ENCODE assay signal across 8 mouse cellular contexts in the genomic region with DNA sequence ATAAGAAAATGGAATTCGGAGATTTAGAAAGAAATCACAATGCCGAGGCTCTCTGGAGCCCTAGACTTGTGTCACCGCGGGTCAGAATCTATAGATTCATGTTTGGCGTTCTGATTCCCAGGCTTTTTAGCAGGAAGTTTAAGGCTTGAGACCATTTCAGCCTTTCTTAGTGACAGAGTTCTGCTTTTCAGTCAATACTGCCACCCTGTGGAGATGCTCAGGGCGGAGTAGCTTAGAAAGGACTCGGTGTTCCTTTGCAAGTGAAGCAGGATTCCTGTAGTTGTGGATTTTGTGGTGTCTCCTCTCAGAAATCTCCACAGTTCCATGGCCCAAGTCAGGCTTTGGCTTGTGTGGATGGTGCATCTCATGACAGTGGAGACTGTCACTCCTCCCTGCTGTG. TPM values are rescaled to one million over a fixed set of nuclear protein-coding genes. Genes with fewer than 3 reads are reported as not detected.
DNase-seq lines count a peak whose midpoint lies in the region; ATAC-seq and TF ChIP-seq lines count a peak whose summit lies in the region.

No protein-coding gene starts in this region.

- H3K4me2 ChIP-seq in hindbrain, embryonic 11.5 days (replicated peaks; ENCODE audit: low read depth, low read length), result no peak overlapping the region
- H3K4me2 ChIP-seq in hindbrain, embryonic 13.5 days, result no peak overlapping the region
- H3K4me2 ChIP-seq in embryonic facial prominence, embryonic 11.5 days (ENCODE audit: low read depth, low read length), result no peak overlapping the region
- no peak overlapping the region for H3K4me2 ChIP-seq in limb, embryonic 14.5 days (replicated peaks; ENCODE audit: low read depth, low read length, severe bottlenecking)
- H3K4me2 ChIP-seq in stomach, postnatal 0 days (replicated peaks; ENCODE audit: low read depth), result no peak overlapping the region

- no peak for TF ChIP-seq EP300 in stomach, postnatal 0 days (optimal IDR thresholded peaks at IDR 0.05)

- DNase-seq in hindbrain, embryonic 11.5 days (ENCODE audit: low spot score), result peak; percentile 63
- peak; percentile 59 for DNase-seq in 416B (ENCODE audit: low read depth)
- peak; percentile 82 for DNase-seq in MN1 (ENCODE audit: low spot score)
- peak; percentile 78 for DNase-seq in embryonic facial prominence, embryonic 11.5 days (ENCODE audit: low spot score)
- peak; percentile 74 for DNase-seq in limb, embryonic 14.5 days (ENCODE audit: low spot score)
- peak; percentile 69 for DNase-seq in stomach, postnatal 0 days (ENCODE audit: low spot score)
- no peak for DNase-seq in spleen, adult 12 weeks (ENCODE audit: low spot score)

- no peak for TF ChIP-seq POLR2A in limb, embryonic 14.5 days (IDR thresholded peaks at IDR 0.05; ENCODE audit: borderline replicate concordance, extremely low read depth, insufficient read depth, insufficient read length)

- no peaks in the 10 kb centered on the region for H3K9me3 ChIP-seq in hindbrain, embryonic 11.5 days (ENCODE audit: control insufficient read depth, low read length)
- H3K9me3 ChIP-seq in hindbrain, embryonic 13.5 days, result no peaks in the 10 kb centered on the region
- H3K9me3 ChIP-seq in embryonic facial prominence, embryonic 11.5 days (replicated peaks; ENCODE audit: control insufficient read depth, low read length), result no peaks in the 10 kb centered on the region
- H3K9me3 ChIP-seq in limb, embryonic 14.5 days (ENCODE audit: control insufficient read depth, low read length), result no peaks in the 10 kb centered on the region
- no peaks in the 10 kb centered on the region for H3K9me3 ChIP-seq in stomach, postnatal 0 days (ENCODE audit: control insufficient read depth, low read length)

- H3K9ac ChIP-seq in hindbrain, embryonic 11.5 days (ENCODE audit: low read depth, low read length), result no peak overlapping the region
- no peak overlapping the region for H3K9ac ChIP-seq in hindbrain, embryonic 13.5 days
- no peak overlapping the region for H3K9ac ChIP-seq in embryonic facial prominence, embryonic 11.5 days (replicated peaks; ENCODE audit: low read length)
- no peak overlapping the region for H3K9ac ChIP-seq in limb, embryonic 14.5 days (ENCODE audit: low read depth, low read length, severe bottlenecking)
- H3K9ac ChIP-seq in stomach, postnatal 0 days (ENCODE audit: low read length), result no peak overlapping the region

- peaks cover 5% of the 10 kb centered on the region for H3K27me3 ChIP-seq in hindbrain, embryonic 11.5 days (ENCODE audit: control insufficient read depth, insufficient read depth, low read length)
- peaks cover 85% of the 10 kb centered on the region for H3K27me3 ChIP-seq in hindbrain, embryonic 13.5 days
- H3K27me3 ChIP-seq in embryonic facial prominence, embryonic 11.5 days (ENCODE audit: control insufficient read depth, insufficient read depth, low read length), result peaks cover 9% of the 10 kb centered on the region
- peaks cover 16% of the 10 kb centered on the region for H3K27me3 ChIP-seq in limb, embryonic 14.5 days (ENCODE audit: control insufficient read depth, insufficient read depth, low read length)
- no peaks in the 10 kb centered on the region; the same call in 1 of the 2 replicates for H3K27me3 ChIP-seq in stomach, postnatal 0 days (ENCODE audit: control insufficient read depth, insufficient read depth, low read length)

- no peaks in the 10 kb centered on the region for H3K4me1 ChIP-seq in hindbrain, embryonic 11.5 days (replicated peaks; ENCODE audit: control insufficient read depth, insufficient read depth, low read length)
- H3K4me1 ChIP-seq in hindbrain, embryonic 13.5 days (replicated peaks), result no peaks in the 10 kb centered on the region
- H3K4me1 ChIP-seq in embryonic facial prominence, embryonic 11.5 days (ENCODE audit: control insufficient read depth, insufficient read depth, low read length), result no peaks in the 10 kb centered on the region
- H3K4me1 ChIP-seq in limb, embryonic 14.5 days (ENCODE audit: control insufficient read depth, insufficient read depth, low read length), result no peaks in the 10 kb centered on the region
- no peaks in the 10 kb centered on the region for H3K4me1 ChIP-seq in stomach, postnatal 0 days (replicated peaks; ENCODE audit: control insufficient read depth, insufficient read depth)

- no peak overlapping the region for H3K4me3 ChIP-seq in hindbrain, embryonic 11.5 days (ENCODE audit: low read depth, low read length)
- no peak overlapping the region for H3K4me3 ChIP-seq in hindbrain, embryonic 13.5 days
- no peak overlapping the region for H3K4me3 ChIP-seq in embryonic facial prominence, embryonic 11.5 days (ENCODE audit: low read depth, low read length)
- no peak overlapping the region for H3K4me3 ChIP-seq in limb, embryonic 14.5 days (replicated peaks; ENCODE audit: low read length)
- no peak overlapping the region for H3K4me3 ChIP-seq in stomach, postnatal 0 days (ENCODE audit: low read depth, low read length)

- TF ChIP-seq CTCF in stomach, postnatal 0 days (IDR thresholded peaks at IDR 0.05; ENCODE audit: low read depth), result peak; percentile 93

- no peaks in the 10 kb centered on the region for H3K36me3 ChIP-seq in hindbrain, embryonic 11.5 days (ENCODE audit: control insufficient read depth, insufficient read depth, low read length)
- H3K36me3 ChIP-seq in hindbrain, embryonic 13.5 days, result no peaks in the 10 kb centered on the region
- H3K36me3 ChIP-seq in embryonic facial prominence, embryonic 11.5 days (replicated peaks; ENCODE audit: control insufficient read depth, insufficient read depth, low read depth, low read length), result no peaks in the 10 kb centered on the region
- no peaks in the 10 kb centered on the region for H3K36me3 ChIP-seq in limb, embryonic 14.5 days (ENCODE audit: control insufficient read depth, insufficient read depth, low read length)
- no peaks in the 10 kb centered on the region for H3K36me3 ChIP-seq in stomach, postnatal 0 days (ENCODE audit: control insufficient read depth, insufficient read depth, low read length)

- no peak for ATAC-seq in hindbrain, embryonic 11.5 days (ENCODE audit: low FRiP score)
- no peak for ATAC-seq in hindbrain, embryonic 13.5 days (ENCODE audit: low FRiP score)
- ATAC-seq in embryonic facial prominence, embryonic 11.5 days (replicated peaks; ENCODE audit: insufficient number of reproducible peaks, low FRiP score, low TSS enrichment, low read depth), result no peak
- no peak for ATAC-seq in limb, embryonic 14.5 days (ENCODE audit: low FRiP score, low read depth)
- ATAC-seq in stomach, postnatal 0 days (ENCODE audit: low FRiP score, low TSS enrichment), result no peak

- no peak overlapping the region for H3K27ac ChIP-seq in hindbrain, embryonic 11.5 days (ENCODE audit: low read depth, low read length)
- no peak overlapping the region for H3K27ac ChIP-seq in hindbrain, embryonic 13.5 days
- no peak overlapping the region for H3K27ac ChIP-seq in embryonic facial prominence, embryonic 11.5 days (replicated peaks; ENCODE audit: low read depth, low read length)
- H3K27ac ChIP-seq in limb, embryonic 14.5 days (replicated peaks; ENCODE audit: low read depth, low read length), result no peak overlapping the region
- no peak overlapping the region for H3K27ac ChIP-seq in stomach, postnatal 0 days (replicated peaks)

- WGBS in hindbrain, embryonic 11.5 days, result 26% methylated on average over 7 of the region's 7 CpGs
- WGBS in hindbrain, embryonic 13.5 days, result 20% methylated on average over 7 of the region's 7 CpGs
- 23% methylated on average over 7 of the region's 7 CpGs for WGBS in embryonic facial prominence, embryonic 11.5 days
- 19% methylated on average over 7 of the region's 7 CpGs for WGBS in limb, embryonic 14.5 days
- WGBS in stomach, postnatal 0 days, result 17% methylated on average over 7 of the region's 7 CpGs

RNA-seq across cellular contexts. Expression of a gene that starts 7.4 kb away (rescaled TPM):
- polyA plus RNA-seq in hindbrain, embryonic 11.5 days (2014; fragmentation: Nextera tagmentation; extraction: Ambion mirVana), result 3.9 and 4.0 TPM in 2 replicates
- polyA plus RNA-seq in hindbrain, embryonic 13.5 days (2015; fragmentation: Nextera tagmentation; extraction: Ambion mirVana), result 1.4 and 4.1 TPM in 2 replicates
- polyA plus RNA-seq in embryonic facial prominence, embryonic 11.5 days (2014; fragmentation: Nextera tagmentation; extraction: Ambion mirVana), result 0.39 and 0.77 TPM in 2 replicates
- 1.2 TPM in 2 replicates for polyA plus RNA-seq in limb, embryonic 14.5 days (2012; rRNA removed)
- polyA plus RNA-seq in limb, embryonic 14.5 days (2014; fragmentation: Nextera tagmentation; extraction: Ambion mirVana), result 1.3 and 1.7 TPM in 2 replicates
- 2.0 and 2.5 TPM in 2 replicates for polyA plus RNA-seq in stomach, postnatal 0 days (2015; fragmentation: Nextera tagmentation; extraction: Ambion mirVana)

RNA-seq across cellular contexts. Expression of a gene that starts 8.8 kb away (rescaled TPM):
- polyA plus RNA-seq in hindbrain, embryonic 11.5 days (2014; fragmentation: Nextera tagmentation; extraction: Ambion mirVana), result 2.7 and 3.8 TPM in 2 replicates
- 3.6 and 5.0 TPM in 2 replicates for polyA plus RNA-seq in hindbrain, embryonic 13.5 days (2015; fragmentation: Nextera tagmentation; extraction: Ambion mirVana)
- 1.6 and 1.8 TPM in 2 replicates for polyA plus RNA-seq in embryonic facial prominence, embryonic 11.5 days (2014; fragmentation: Nextera tagmentation; extraction: Ambion mirVana)
- polyA plus RNA-seq in limb, embryonic 14.5 days (2012; rRNA removed), result 11.8 and 15.0 TPM in 2 replicates
- polyA plus RNA-seq in limb, embryonic 14.5 days (2014; fragmentation: Nextera tagmentation; extraction: Ambion mirVana), result 6.2 and 6.8 TPM in 2 replicates
- polyA plus RNA-seq in stomach, postnatal 0 days (2015; fragmentation: Nextera tagmentation; extraction: Ambion mirVana), result 2.3 and 2.8 TPM in 2 replicates
